Mouse (Mus musculus) thymus, adult 2 months (tissue): ENCODE measurements around the gene Tmem52. TPM values are rescaled to one million over a fixed set of nuclear protein-coding genes. Genes with fewer than 3 reads are reported as not detected.

Experiments
- DNase-seq: peaks from one replicate; pipeline ENCODE4 v3.0.0; 2021
- H3K27ac ChIP-seq: fragments of 200-500 bp; 2 replicates; pipeline ENCODE4 v1.5.1; 2012; ENCODE audit warnings: low read length, control low read depth; ENCODE audit not compliant: control insufficient read depth, insufficient read depth
- H3K27me3 ChIP-seq: fragments of 200-500 bp; 2 replicates; pipeline ENCODE4 v1.6.1; 2012; ENCODE audit warnings: mild to moderate bottlenecking, low read length, moderate library complexity, mixed read lengths; ENCODE audit not compliant: control insufficient read depth, insufficient read depth
- H3K36me3 ChIP-seq: fragments of 200-500 bp; 2 replicates; pipeline ENCODE4 v1.6.1; 2012; ENCODE audit warnings: mild to moderate bottlenecking, low read length, moderate library complexity; ENCODE audit not compliant: control insufficient read depth, insufficient read depth
- H3K4me1 ChIP-seq: fragments of 200-500 bp; replicated peaks from 2 replicates; pipeline ENCODE4 v1.6.1; 2012; ENCODE audit warnings: low read length; ENCODE audit not compliant: control insufficient read depth, insufficient read depth
- H3K4me3 ChIP-seq: fragments of 200-500 bp; 2 replicates; pipeline ENCODE4 v1.5.1; 2012; ENCODE audit warnings: mild to moderate bottlenecking, low read length, control low read depth, moderate library complexity; ENCODE audit not compliant: control insufficient read depth, insufficient read depth
- CTCF ChIP-seq: fragments of 200-500 bp; IDR thresholded peaks from 2 replicates; pipeline ENCODE4 v1.5.1; 2012; ENCODE audit warnings: mild to moderate bottlenecking, control low read depth, low read length, moderate library complexity, borderline replicate concordance; ENCODE audit not compliant: control insufficient read depth, poor library complexity, insufficient read depth; ENCODE audit errors: extremely low read depth
- POLR2A ChIP-seq: fragments of 200-500 bp; IDR thresholded peaks from 2 replicates; pipeline ENCODE4 v1.6.1; 2012; ENCODE audit warnings: mild to moderate bottlenecking, low read length, control low read depth, moderate library complexity; ENCODE audit not compliant: control insufficient read depth, poor library complexity, insufficient read depth; ENCODE audit errors: extremely low read depth
- WGBS: fragments of 180-500 bp; shearing (Covaris S2); methylation state at CpG from one replicate; pipeline ENCODE4 v1.1.7; 2018; 5-methylcytosine and 5-hydroxymethylcytosine counted together
- polyA plus RNA-seq: library from polyadenylated mRNA; depleted of rRNA; stranded (reverse); fragments of >200 nt; gene quantifications from 2 replicates; pipeline ENCODE4 v1.2.3, GENCODE M21; 2012

The Tmem52 gene
- polyA plus RNA-seq, 1 experiment, result 2.1 TPM

- WGBS, result 88% methylated on average over 6 of the region's 6 CpGs
- Histone ChIP-seq H3K4me1 (peaks cover 2% of the 10 kb centered on the region; the same call in 1 of the 2 replicates), H3K36me3 (no peaks in the 10 kb centered on the region), H3K4me3 (no peak overlapping the region), H3K27ac (no peak overlapping the region), H3K27me3 (no peaks in the 10 kb centered on the region)
- TF ChIP-seq CTCF, result no peak
- TF ChIP-seq POLR2A, result no peak
- no peak for DNase-seq
Observed at GRCm38 (mm10) chr4:155463611-155464010, 5.3 kb upstream of the Tmem52 start.

- TF ChIP-seq POLR2A (no peak), CTCF (no peak)
- no peak for DNase-seq
- Histone ChIP-seq H3K4me3 (no peak overlapping the region), H3K27me3 (no peaks in the 10 kb centered on the region), H3K27ac (no peak overlapping the region), H3K36me3 (no peaks in the 10 kb centered on the region), H3K4me1 (peaks cover 2% of the 10 kb centered on the region)
- WGBS, result 78% methylated on average over 4 of the region's 4 CpGs
Observed at GRCm38 (mm10) chr4:155464061-155464460, 4.9 kb upstream of the Tmem52 start.

GRCm38 (mm10) chr4:155465607-155466006 is 3.3 kb upstream of the Tmem52 start:
- WGBS, result 80% methylated on average over 6 of the region's 6 CpGs
- no peak for DNase-seq

GRCm38 (mm10) chr4:155466080-155466479 is 2.8 kb upstream of the Tmem52 start:
- Histone ChIP-seq H3K4me1 (peaks cover 11% of the 10 kb centered on the region), H3K27ac (no peak overlapping the region), H3K27me3 (no peaks in the 10 kb centered on the region), H3K4me3 (no peak overlapping the region), H3K36me3 (no peaks in the 10 kb centered on the region)
- DNase-seq, result no peak
- TF ChIP-seq POLR2A, result no peak
- no peak for TF ChIP-seq CTCF
- 89% methylated on average over 5 of the region's 5 CpGs for WGBS

More at GRCm38 (mm10) chr4:155465607-155466006, 3.3 kb upstream of the Tmem52 start:
- TF ChIP-seq POLR2A, result no peak
- no peak for TF ChIP-seq CTCF
- H3K27me3 ChIP-seq, result no peaks in the 10 kb centered on the region
- H3K4me1 ChIP-seq, result peaks cover 11% of the 10 kb centered on the region
- H3K27ac ChIP-seq, result no peak overlapping the region
- H3K4me3 ChIP-seq, result no peak overlapping the region
- no peaks in the 10 kb centered on the region for H3K36me3 ChIP-seq

- Histone ChIP-seq H3K27ac (no peak overlapping the region), H3K4me3 (no peak overlapping the region), H3K4me1 (peaks cover 11% of the 10 kb centered on the region), H3K36me3 (no peaks in the 10 kb centered on the region), H3K27me3 (no peaks in the 10 kb centered on the region)
- no peak for DNase-seq
- TF ChIP-seq CTCF (no peak), POLR2A (no peak)
- 89% methylated on average over 13 of the region's 13 CpGs for WGBS
Observed at GRCm38 (mm10) chr4:155467237-155468010, 1.5 kb upstream of the Tmem52 start.

GRCm38 (mm10) chr4:155469590-155470262 is 812 bp downstream of the Tmem52 start:
- WGBS, result 90% methylated on average over 18 of the region's 18 CpGs
- no peak for DNase-seq
- no peak overlapping the region for H3K4me3 ChIP-seq
- TF ChIP-seq POLR2A (no peak), CTCF (no peak)
- no peaks in the 10 kb centered on the region for H3K36me3 ChIP-seq
- no peak overlapping the region for H3K27ac ChIP-seq
- peaks cover 11% of the 10 kb centered on the region for H3K4me1 ChIP-seq
- no peaks in the 10 kb centered on the region for H3K27me3 ChIP-seq
